ENCODE assay signal across 9 mouse cellular contexts in genomic region chr4:43407071-43407920, GRCm38 (mm10). TPM values are rescaled to one million over a fixed set of nuclear protein-coding genes. Genes with fewer than 3 reads are reported as not detected.
DNase-seq lines count a peak whose midpoint lies in the region; ATAC-seq and TF ChIP-seq lines count a peak whose summit lies in the region.
"Had no signal": no experiment of that assay in that cellular context is flagged by ENCODE, and none has a peak within 500 bp of the region (broad histone marks: within the 10 kb centered on the region; RNA-seq: fewer than 3 reads in every experiment).

No protein-coding gene starts in this region.

- DNase-seq in heart, adult 2 months = peak in 1 of 2 experiments; percentile 29
- no peak for DNase-seq in heart, postnatal 14 days
- DNase-seq in ES-CJ7 (ENCODE audit: low read depth, low spot score) = peak; percentile 74
- DNase-seq in forebrain, postnatal 0 days = peak; percentile 75
- no peak for DNase-seq in midbrain, embryonic 10.5 days (ENCODE audit: low spot score)
- DNase-seq in ovary, postnatal 10 days (ENCODE audit: low spot score) = no peak
- no peak for DNase-seq in adrenal gland, postnatal 14 days
- DNase-seq in adrenal gland, postnatal 10 days = no peak
- DNase-seq: B cell, adult 2 months had no signal

- TF ChIP-seq POLR2A in heart, adult 2 months (IDR thresholded peaks at IDR 0.05; ENCODE audit: insufficient read depth, low read depth, low read length) = no peak

- no peaks in the 10 kb centered on the region for H3K27me3 ChIP-seq in heart, adult 2 months (ENCODE audit: control insufficient read depth, insufficient read depth, low read length)
- no peaks in the 10 kb centered on the region for H3K27me3 ChIP-seq in forebrain, postnatal 0 days (ENCODE audit: insufficient read depth, low read length)
- no peaks in the 10 kb centered on the region for H3K27me3 ChIP-seq in midbrain, embryonic 10.5 days (ENCODE audit: low read depth, poor library complexity, severe bottlenecking)

- TF ChIP-seq CTCF in heart, adult 2 months (IDR thresholded peaks at IDR 0.05) = no peak
- no peak for TF ChIP-seq CTCF in forebrain, postnatal 0 days (IDR thresholded peaks at IDR 0.05; ENCODE audit: low read depth)

- WGBS in heart, adult 2 months = 43% methylated on average over 12 of the region's 12 CpGs
- WGBS in forebrain, postnatal 0 days = 65% methylated on average over 12 of the region's 12 CpGs
- 77% methylated on average over 12 of the region's 12 CpGs for whole genome bisulfite sequencing in midbrain, embryonic 10.5 days

- peak overlapping the region; percentile 44 for H3K4me3 ChIP-seq in heart, adult 2 months
- H3K4me3 ChIP-seq in forebrain, postnatal 0 days (ENCODE audit: low read depth, low read length) = peak overlapping the region; percentile 53
- H3K4me3 ChIP-seq in midbrain, embryonic 10.5 days = peak overlapping the region; percentile 61

- peak overlapping the region; percentile 76 for H3K4me2 ChIP-seq in forebrain, postnatal 0 days (ENCODE audit: low read depth)

- peaks cover 25% of the 10 kb centered on the region for H3K4me1 ChIP-seq in heart, adult 2 months (ENCODE audit: control insufficient read depth, insufficient read depth, low read length)
- peaks cover 20% of the 10 kb centered on the region for H3K4me1 ChIP-seq in forebrain, postnatal 0 days (ENCODE audit: insufficient read depth)
- peaks cover 31% of the 10 kb centered on the region for H3K4me1 ChIP-seq in midbrain, embryonic 10.5 days

- peaks cover 9% of the 10 kb centered on the region for H3K36me3 ChIP-seq in heart, adult 2 months (ENCODE audit: control insufficient read depth, insufficient read depth, low read length)
- H3K36me3 ChIP-seq in forebrain, postnatal 0 days (ENCODE audit: insufficient read depth) = peaks cover under 1% of the 10 kb centered on the region; the same call in 1 of the 2 replicates
- H3K36me3 ChIP-seq in midbrain, embryonic 10.5 days = 0 out of 2 replicates have a peak, but pooled peaks cover 3% of the 10 kb centered on the region

- ATAC-seq in forebrain, postnatal 0 days = peak; percentile 78

- H3K27ac ChIP-seq in heart, adult 2 months = peak overlapping the region; percentile 98
- H3K27ac ChIP-seq in forebrain, postnatal 0 days (ENCODE audit: low read depth, low read length) = peak overlapping the region; percentile 98
- H3K27ac ChIP-seq in midbrain, embryonic 10.5 days (replicated peaks) = peak overlapping the region; percentile 87

- H3K9me3 ChIP-seq in forebrain, postnatal 0 days (ENCODE audit: low read length) = no peaks in the 10 kb centered on the region
- no peaks in the 10 kb centered on the region for H3K9me3 ChIP-seq in midbrain, embryonic 10.5 days (replicated peaks)

- H3K9ac ChIP-seq in heart, adult 2 months (ENCODE audit: low read depth, low read length) = peak overlapping the region; percentile 67
- H3K9ac ChIP-seq in forebrain, postnatal 0 days = peak overlapping the region; percentile 81

- peaks cover 8% of the 10 kb centered on the region for H3K79me2 ChIP-seq in heart, adult 2 months (replicated peaks; ENCODE audit: control insufficient read depth, insufficient read depth, low read length)

- intact Hi-C loops in heart, adult 2 months (cut with DNase I) = loop anchor here (5.0 to 10.0 kb wide), 2 partner anchors 70 to 362 kb away; partner anchors contain the start of gene Fam214b
- intact Hi-C loops in heart, postnatal 14 days (cut with DNase I) = loop anchor here (5.0 kb wide), 1 partner anchor 65 kb away; no protein-coding TSS in a partner anchor

- no peak for TF ChIP-seq EP300 in heart, adult 2 months (IDR thresholded peaks at IDR 0.05; ENCODE audit: insufficient read depth, low read depth, low read length)

RNA-seq across cellular contexts. Expression of gene Fam166b, which starts 21.6 kb away (rescaled TPM):
- not detected for total RNA-seq in heart, adult 2 months (2021)
- 1.4 TPM in 1 of 2 replicates, not detected in the other for polyA plus RNA-seq in heart, adult 2 months (2012; rRNA removed)
- under 1 TPM in 1 of 2 experiments, not detected in 1; 0.38 TPM for total RNA-seq in heart, postnatal 14 days (2021)
- total RNA-seq in forebrain, postnatal 0 days (2014; rRNA removed) = 0.15 and 1.3 TPM in 2 replicates
- polyA plus RNA-seq in forebrain, postnatal 0 days (2015; fragmentation: Nextera tagmentation; extraction: Ambion mirVana) = 0.58 and 0.96 TPM in 2 replicates
- polyA plus RNA-seq in midbrain, embryonic 10.5 days (2016; fragmentation: Nextera tagmentation; extraction: Ambion mirVana) = 0.14 and 0.25 TPM in 2 replicates
- not detected in 2 replicates for total RNA-seq in adrenal gland, postnatal 14 days (2021)
- total RNA-seq in adrenal gland, postnatal 10 days (2021) = under 1 TPM; 0.27 to 0.97 TPM

RNA-seq across cellular contexts. Expression of gene Rusc2, which starts 25.5 kb away (rescaled TPM):
- total RNA-seq in heart, adult 2 months (2021) = 10 to 100 TPM; 43.5 to 45.3 TPM
- 27.2 and 27.5 TPM in 2 replicates for polyA plus RNA-seq in heart, adult 2 months (2012; rRNA removed)
- 10 to 100 TPM; 43.8 to 51.1 TPM for total RNA-seq in heart, postnatal 14 days (2021)
- 116 and 148 TPM in 2 replicates for total RNA-seq in forebrain, postnatal 0 days (2014; rRNA removed)
- polyA plus RNA-seq in forebrain, postnatal 0 days (2015; fragmentation: Nextera tagmentation; extraction: Ambion mirVana) = 73.2 and 75.8 TPM in 2 replicates
- polyA plus RNA-seq in midbrain, embryonic 10.5 days (2016; fragmentation: Nextera tagmentation; extraction: Ambion mirVana) = 10.5 and 18.1 TPM in 2 replicates
- 34.8 and 38.6 TPM in 2 replicates for total RNA-seq in adrenal gland, postnatal 14 days (2021)
- 10 to 100 TPM; 29.9 to 32.1 TPM for total RNA-seq in adrenal gland, postnatal 10 days (2021)

RNA-seq across cellular contexts. Expression of gene Tesk1, which starts 34.4 kb away (rescaled TPM):
- total RNA-seq in heart, adult 2 months (2021) = 10 to 100 TPM; 36.6 to 37.5 TPM
- polyA plus RNA-seq in heart, adult 2 months (2012; rRNA removed) = 51.5 and 52.6 TPM in 2 replicates
- total RNA-seq in heart, postnatal 14 days (2021) = 10 to 100 TPM; 32.3 to 35.7 TPM
- total RNA-seq in forebrain, postnatal 0 days (2014; rRNA removed) = 101 and 124 TPM in 2 replicates
- polyA plus RNA-seq in forebrain, postnatal 0 days (2015; fragmentation: Nextera tagmentation; extraction: Ambion mirVana) = 14.8 and 15.4 TPM in 2 replicates
- 2.9 and 6.0 TPM in 2 replicates for polyA plus RNA-seq in midbrain, embryonic 10.5 days (2016; fragmentation: Nextera tagmentation; extraction: Ambion mirVana)
- total RNA-seq in adrenal gland, postnatal 14 days (2021) = 53.9 and 59.0 TPM in 2 replicates
- 10 to 100 TPM; 55.3 to 58.2 TPM for total RNA-seq in adrenal gland, postnatal 10 days (2021)

RNA-seq across cellular contexts. Expression of gene Cd72, which starts 47.1 kb away (rescaled TPM):
- 1 to 10 TPM in 1 of 2 experiments, under 1 TPM in 1; 0.97 to 1.0 TPM for total RNA-seq in heart, adult 2 months (2021)
- polyA plus RNA-seq in heart, adult 2 months (2012; rRNA removed) = 1.8 and 4.8 TPM in 2 replicates
- total RNA-seq in heart, postnatal 14 days (2021) = under 1 TPM; 0.59 to 0.88 TPM
- 0.19 TPM in 1 of 2 replicates, not detected in the other for total RNA-seq in forebrain, postnatal 0 days (2014; rRNA removed)
- polyA plus RNA-seq in forebrain, postnatal 0 days (2015; fragmentation: Nextera tagmentation; extraction: Ambion mirVana) = 3.2 and 4.6 TPM in 2 replicates
- 1.4 and 1.8 TPM in 2 replicates for polyA plus RNA-seq in midbrain, embryonic 10.5 days (2016; fragmentation: Nextera tagmentation; extraction: Ambion mirVana)
- total RNA-seq in adrenal gland, postnatal 14 days (2021) = 2.7 and 12.7 TPM in 2 replicates
- total RNA-seq in adrenal gland, postnatal 10 days (2021) = 1 to 10 TPM; 1.9 to 3.2 TPM

Comparison
In these comparisons a context has a peak if more than half of its experiments do, and no peak if none do; other contexts are left out.
1. DNase-seq: peak in ES-CJ7 (single experiment) and forebrain, postnatal 0 days (single experiment); none in heart, postnatal 14 days (0 of 2), midbrain, embryonic 10.5 days (single experiment), ovary, postnatal 10 days (single experiment), adrenal gland, postnatal 14 days (single experiment) and adrenal gland, postnatal 10 days (single experiment).
2. Peak in every context shown above with its lines, with median percentiles within 50 percentile points of each other: H3K27ac ChIP-seq and H3K4me3 ChIP-seq.